Mouse (Mus musculus): Measurements from ENCODE around the gene Irf2. TPM values are rescaled to one million over a fixed set of nuclear protein-coding genes. Genes with fewer than 3 reads are reported as not detected.

The Irf2 gene
- polyA plus RNA-seq, 1 experiment = not detected

- Histone ChIP-seq H3K4me1 (ENCODE audit: control insufficient read depth, insufficient read depth, low read length) (0 out of 2 replicates have a peak, but pooled peaks cover 4% of the 10 kb centered on the region), H3K4me3 (ENCODE audit: insufficient read depth, low read depth, low read length) (no peak overlapping the region), H3K27ac (ENCODE audit: insufficient read depth, low read depth, low read length) (no peak overlapping the region)
- 95% methylated on average over 5 of the region's 5 CpGs for WGBS
- TF ChIP-seq CTCF (IDR thresholded peaks at IDR 0.05; ENCODE audit: insufficient read depth, low read depth, low read length) (no peak), POLR2A (IDR thresholded peaks at IDR 0.05; ENCODE audit: insufficient read depth, low read depth, low read length) (no peak)
Observed at GRCm38 (mm10) chr8:46846893-46847292, 107.4 kb downstream of the Irf2 start.

GRCm38 (mm10) chr8:46848011-46848641 lies 108.6 kb downstream of the Irf2 start:
- TF ChIP-seq POLR2A (IDR thresholded peaks at IDR 0.05; ENCODE audit: insufficient read depth, low read depth, low read length) = no peak
- no peak for TF ChIP-seq CTCF (IDR thresholded peaks at IDR 0.05; ENCODE audit: insufficient read depth, low read depth, low read length)
- 90% methylated on average over 6 of the region's 6 CpGs for WGBS
- no peak overlapping the region for H3K27ac ChIP-seq (ENCODE audit: insufficient read depth, low read depth, low read length)
- H3K4me3 ChIP-seq (ENCODE audit: insufficient read depth, low read depth, low read length) = no peak overlapping the region
- H3K4me1 ChIP-seq (ENCODE audit: control insufficient read depth, insufficient read depth, low read length) = no peaks in the 10 kb centered on the region

- WGBS = 87% methylated on average over 6 of the region's 6 CpGs
- no peaks in the 10 kb centered on the region for H3K4me1 ChIP-seq (ENCODE audit: control insufficient read depth, insufficient read depth, low read length)
- no peak overlapping the region for H3K4me3 ChIP-seq (ENCODE audit: insufficient read depth, low read depth, low read length)
- TF ChIP-seq CTCF (IDR thresholded peaks at IDR 0.05; ENCODE audit: insufficient read depth, low read depth, low read length) = no peak
- TF ChIP-seq POLR2A (IDR thresholded peaks at IDR 0.05; ENCODE audit: insufficient read depth, low read depth, low read length) = no peak
- H3K27ac ChIP-seq (ENCODE audit: insufficient read depth, low read depth, low read length) = no peak overlapping the region
Observed at GRCm38 (mm10) chr8:46848931-46849330, 109.4 kb downstream of the Irf2 start.

- no peak overlapping the region for H3K27ac ChIP-seq (ENCODE audit: insufficient read depth, low read depth, low read length)
- WGBS = 54% methylated on average over 2 of the region's 2 CpGs
- no peak for TF ChIP-seq CTCF (IDR thresholded peaks at IDR 0.05; ENCODE audit: insufficient read depth, low read depth, low read length)
- no peak for TF ChIP-seq POLR2A (IDR thresholded peaks at IDR 0.05; ENCODE audit: insufficient read depth, low read depth, low read length)
- no peak overlapping the region for H3K4me3 ChIP-seq (ENCODE audit: insufficient read depth, low read depth, low read length)
- H3K4me1 ChIP-seq (ENCODE audit: control insufficient read depth, insufficient read depth, low read length) = no peaks in the 10 kb centered on the region
Observed at GRCm38 (mm10) chr8:46849458-46849857, 109.9 kb downstream of the Irf2 start.

- no peak for TF ChIP-seq CTCF (IDR thresholded peaks at IDR 0.05; ENCODE audit: insufficient read depth, low read depth, low read length)
- no peak for TF ChIP-seq POLR2A (IDR thresholded peaks at IDR 0.05; ENCODE audit: insufficient read depth, low read depth, low read length)
- H3K27ac ChIP-seq (ENCODE audit: insufficient read depth, low read depth, low read length) = no peak overlapping the region
- H3K4me1 ChIP-seq (ENCODE audit: control insufficient read depth, insufficient read depth, low read length) = no peaks in the 10 kb centered on the region
- H3K4me3 ChIP-seq (ENCODE audit: insufficient read depth, low read depth, low read length) = no peak overlapping the region
- WGBS = 86% methylated on average over 6 of the region's 6 CpGs
Observed at GRCm38 (mm10) chr8:46850258-46850897, 110.8 kb downstream of the Irf2 start.

- no peak for TF ChIP-seq POLR2A (IDR thresholded peaks at IDR 0.05; ENCODE audit: insufficient read depth, low read depth, low read length)
- TF ChIP-seq CTCF (IDR thresholded peaks at IDR 0.05; ENCODE audit: insufficient read depth, low read depth, low read length) = no peak
- Histone ChIP-seq H3K4me3 (ENCODE audit: insufficient read depth, low read depth, low read length) (no peak overlapping the region), H3K4me1 (ENCODE audit: control insufficient read depth, insufficient read depth, low read length) (no peaks in the 10 kb centered on the region), H3K27ac (ENCODE audit: insufficient read depth, low read depth, low read length) (no peak overlapping the region)
- WGBS = 93% methylated on average over 4 of the region's 4 CpGs
Observed at GRCm38 (mm10) chr8:46851560-46851959, 112.0 kb downstream of the Irf2 start.

GRCm38 (mm10) chr8:46852377-46852776 lies 112.8 kb downstream of the Irf2 start:
- H3K4me3 ChIP-seq (ENCODE audit: insufficient read depth, low read depth, low read length) = no peak overlapping the region
- no peaks in the 10 kb centered on the region for H3K4me1 ChIP-seq (ENCODE audit: control insufficient read depth, insufficient read depth, low read length)
- H3K27ac ChIP-seq (ENCODE audit: insufficient read depth, low read depth, low read length) = no peak overlapping the region
- TF ChIP-seq POLR2A (IDR thresholded peaks at IDR 0.05; ENCODE audit: insufficient read depth, low read depth, low read length) (no peak), CTCF (IDR thresholded peaks at IDR 0.05; ENCODE audit: insufficient read depth, low read depth, low read length) (no peak)
- WGBS = 75% methylated on average over 11 of the region's 11 CpGs

- TF ChIP-seq CTCF (IDR thresholded peaks at IDR 0.05; ENCODE audit: insufficient read depth, low read depth, low read length) (no peak), POLR2A (IDR thresholded peaks at IDR 0.05; ENCODE audit: insufficient read depth, low read depth, low read length) (no peak)
- no peak overlapping the region for H3K4me3 ChIP-seq (ENCODE audit: insufficient read depth, low read depth, low read length)
- no peak overlapping the region for H3K27ac ChIP-seq (ENCODE audit: insufficient read depth, low read depth, low read length)
- 41% methylated on average over 7 of the region's 7 CpGs for WGBS
- no peaks in the 10 kb centered on the region for H3K4me1 ChIP-seq (ENCODE audit: control insufficient read depth, insufficient read depth, low read length)
Observed at GRCm38 (mm10) chr8:46859164-46859846, 119.8 kb downstream of the Irf2 start.

GRCm38 (mm10) chr8:46859847-46860167 lies 120.3 kb downstream of the Irf2 start:
- no peaks in the 10 kb centered on the region for H3K4me1 ChIP-seq (ENCODE audit: control insufficient read depth, insufficient read depth, low read length)
- 66% methylated on average over 8 of the region's 8 CpGs for WGBS
- no peak overlapping the region for H3K27ac ChIP-seq (ENCODE audit: insufficient read depth, low read depth, low read length)
- no peak overlapping the region for H3K4me3 ChIP-seq (ENCODE audit: insufficient read depth, low read depth, low read length)
- TF ChIP-seq POLR2A (IDR thresholded peaks at IDR 0.05; ENCODE audit: insufficient read depth, low read depth, low read length) = no peak
- TF ChIP-seq CTCF (IDR thresholded peaks at IDR 0.05; ENCODE audit: insufficient read depth, low read depth, low read length) = no peak

Data from olfactory bulb, adult 2 months (tissue).